Mouse (Mus musculus) forelimb bud, embryonic 11.5 days (tissue): ENCODE data around the gene Gm10912.
"Not testable (repeated sequence)": the region's sequence is repeated elsewhere in the genome, so short reads cannot be mapped to it uniquely, and the experiment has no call there.

Experiments used
- DNase-seq: peaks from one replicate; pipeline ENCODE4 v3.0.0-alpha.2; 2012; ENCODE audit warnings: low read depth, low spot score

The Gm10912 gene

DNA sequence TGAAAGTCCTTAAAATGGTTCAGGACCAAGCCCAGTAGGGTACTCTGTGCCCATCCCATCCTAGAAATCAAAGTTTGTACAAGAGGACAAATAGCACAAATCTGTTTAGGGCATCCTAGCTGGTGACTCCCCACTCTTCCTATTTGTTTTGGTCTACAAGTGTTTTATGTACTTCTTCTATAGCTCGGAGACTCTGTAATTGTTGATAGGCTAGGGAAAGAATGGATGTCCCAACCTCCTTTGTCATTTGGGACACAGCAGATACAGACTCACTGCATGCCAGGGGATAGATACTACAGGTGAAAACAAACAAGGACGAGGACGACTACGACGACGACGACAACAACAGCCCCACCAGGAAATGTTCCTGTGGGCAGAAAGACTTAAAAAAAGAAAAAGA lies 2.8 kb downstream of the Gm10912 start, which contains the start of gene Gm10799:
Gene Gm10799 (minus strand): TSS at position 101 of the 400 bp plus-strand sequence.
- not testable (repeated sequence) for DNase-seq

DNA sequence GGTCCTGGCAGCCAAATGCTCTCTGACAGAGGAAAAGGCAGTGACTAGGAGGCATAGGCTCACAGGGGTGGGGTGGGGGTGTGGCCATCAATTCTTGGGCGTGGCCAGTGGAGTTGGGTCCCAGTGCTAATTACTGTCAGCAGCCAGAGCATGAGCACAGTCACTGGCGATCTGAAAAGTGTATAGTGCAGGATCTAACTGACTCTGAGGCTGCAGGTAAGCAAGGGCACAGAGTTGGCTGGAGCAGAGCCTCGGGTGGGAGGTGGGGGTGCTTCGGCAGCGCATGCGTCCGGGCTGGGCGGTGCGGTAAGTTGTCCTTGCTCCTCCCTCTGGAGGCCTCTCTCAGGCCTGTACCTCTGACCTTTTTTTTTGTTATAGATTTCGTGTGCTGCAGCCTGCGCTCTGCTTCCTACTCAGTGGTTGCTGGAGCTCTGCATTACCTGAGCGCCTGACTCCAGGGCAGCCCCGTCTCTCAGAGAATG lies 4.1 kb downstream of the Gm10912 start, which contains the start of gene Cd59b:
Gene Cd59b (plus strand): TSS at position 146 of the 482 bp plus-strand sequence.
- peak; percentile 45 for DNase-seq

DNA sequence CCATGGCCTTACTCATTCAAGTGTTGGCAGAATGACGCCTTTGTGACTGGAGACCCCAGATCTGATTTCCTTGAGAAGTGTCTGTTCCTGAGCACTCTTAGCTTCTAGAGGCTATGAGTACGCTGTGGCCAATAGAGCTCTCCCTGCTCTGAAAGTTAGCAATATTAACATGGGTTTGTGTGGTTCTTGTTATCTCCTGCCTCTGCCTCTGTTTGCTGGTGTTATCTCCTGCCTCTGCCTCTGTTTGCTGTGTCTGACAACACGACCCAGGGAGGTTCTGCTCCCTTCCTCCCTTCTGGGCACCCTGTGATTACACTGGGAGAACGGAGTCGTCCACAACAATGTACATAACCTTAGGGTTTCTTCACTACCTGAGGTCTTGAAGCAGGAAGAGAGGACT lies 12.7 kb downstream of the Gm10912 start:
- not testable (repeated sequence) for DNase-seq

DNA sequence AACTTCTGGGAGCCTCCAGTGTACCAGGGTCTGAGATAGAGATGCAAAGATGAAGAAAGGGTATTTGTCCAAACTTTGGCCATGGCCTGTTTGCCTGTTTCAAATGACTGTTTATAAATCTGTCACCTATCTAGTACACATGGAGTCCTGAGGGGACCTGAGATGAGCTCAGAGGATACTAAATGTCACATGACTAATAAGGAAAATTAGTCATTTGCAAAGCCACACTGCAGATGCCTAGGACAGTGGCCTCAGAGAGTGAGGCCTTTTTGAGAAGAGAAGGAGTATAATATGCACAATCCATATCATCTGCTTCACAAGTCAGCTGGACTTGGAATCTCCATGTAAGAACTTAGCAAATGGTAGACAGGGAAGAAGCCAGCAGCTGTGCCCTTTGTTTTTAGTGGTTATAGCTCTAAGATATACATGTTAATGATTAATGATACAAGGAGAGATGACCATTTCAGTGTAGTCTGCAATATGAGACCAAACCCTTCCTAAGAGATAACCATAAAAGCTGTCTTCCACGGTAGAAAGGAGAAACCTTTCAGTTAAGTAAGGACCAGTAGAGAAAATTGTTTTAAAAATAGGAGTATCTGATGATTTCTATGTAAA lies 15.9 kb downstream of the Gm10912 start:
- DNase-seq = not testable (repeated sequence)

DNA sequence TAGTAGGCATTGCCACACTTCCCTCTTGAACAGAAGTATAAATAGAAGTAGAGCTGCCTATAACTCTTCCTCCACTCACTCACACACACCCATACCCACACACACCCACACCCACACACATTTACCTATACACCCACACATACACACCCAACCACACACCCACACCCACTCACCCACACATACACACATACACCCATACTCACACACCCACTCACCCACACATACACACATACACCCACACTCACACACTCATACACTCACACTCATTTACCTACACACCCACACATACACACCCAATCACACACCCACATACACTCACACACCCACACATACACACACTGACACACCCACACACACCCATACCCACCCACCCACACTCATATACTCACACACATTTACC lies 16.8 kb downstream of the Gm10912 start:
- no peak for DNase-seq

DNA sequence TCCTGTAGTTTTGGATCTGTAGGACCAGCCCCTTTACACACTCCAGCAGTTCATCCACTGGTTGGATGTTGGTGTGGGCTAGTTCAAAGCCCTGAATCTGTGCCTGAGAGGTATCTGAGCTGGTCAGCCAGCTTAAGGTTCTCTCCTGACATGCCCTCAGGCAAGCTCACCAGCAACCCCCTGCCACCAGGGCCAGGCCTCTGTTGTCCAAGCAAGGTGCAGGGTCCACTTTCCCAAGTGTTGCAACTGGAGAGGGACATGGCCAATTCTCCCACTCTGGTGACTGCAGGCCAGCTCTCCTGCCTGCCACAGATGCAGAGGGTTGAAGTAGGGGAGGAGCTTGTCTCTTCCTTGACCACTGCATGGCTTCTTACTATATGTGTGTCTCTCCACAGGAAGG lies 18.4 kb downstream of the Gm10912 start:
- DNase-seq = not testable (repeated sequence)

DNA sequence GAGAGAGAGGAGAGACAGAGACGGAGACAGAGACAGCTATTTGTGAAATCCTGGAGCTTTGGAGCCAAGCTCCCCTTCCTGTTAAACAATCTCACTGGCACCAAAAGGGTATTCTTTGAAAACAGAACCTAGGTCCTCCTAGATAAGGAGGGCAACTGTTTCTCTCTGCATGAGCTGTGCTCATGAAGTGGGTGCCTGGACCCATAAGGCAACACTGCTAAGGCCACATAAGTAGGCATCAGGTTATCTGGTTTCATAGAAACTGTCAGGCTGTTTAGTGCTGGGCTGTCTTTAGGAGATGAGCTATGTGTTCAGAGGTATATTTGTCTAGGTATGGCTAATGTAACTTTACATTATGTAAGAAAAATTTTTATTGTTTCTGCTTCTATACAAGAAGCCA lies 21.9 kb downstream of the Gm10912 start:
- DNase-seq = not testable (repeated sequence)

DNA sequence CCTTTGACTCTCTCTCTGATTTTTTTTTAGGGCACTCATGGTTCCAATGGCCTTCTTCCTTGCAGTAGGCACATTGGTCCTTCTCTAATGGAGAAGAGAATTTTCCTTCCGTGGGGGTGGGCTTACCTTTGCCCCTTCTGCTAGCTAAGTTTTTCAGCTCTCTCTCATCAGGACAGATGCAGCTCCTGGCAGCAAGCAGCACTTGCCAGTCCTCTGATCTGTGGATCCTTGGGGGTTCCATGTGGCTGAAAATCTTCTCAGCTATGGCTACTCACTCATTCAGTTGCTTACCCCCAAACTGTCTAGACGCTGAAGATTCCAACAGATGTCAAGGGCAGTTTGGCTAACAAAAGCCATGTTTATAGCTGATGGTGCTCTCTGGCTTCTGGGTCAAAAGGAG lies 27.7 kb downstream of the Gm10912 start:
- no peak for DNase-seq

DNA sequence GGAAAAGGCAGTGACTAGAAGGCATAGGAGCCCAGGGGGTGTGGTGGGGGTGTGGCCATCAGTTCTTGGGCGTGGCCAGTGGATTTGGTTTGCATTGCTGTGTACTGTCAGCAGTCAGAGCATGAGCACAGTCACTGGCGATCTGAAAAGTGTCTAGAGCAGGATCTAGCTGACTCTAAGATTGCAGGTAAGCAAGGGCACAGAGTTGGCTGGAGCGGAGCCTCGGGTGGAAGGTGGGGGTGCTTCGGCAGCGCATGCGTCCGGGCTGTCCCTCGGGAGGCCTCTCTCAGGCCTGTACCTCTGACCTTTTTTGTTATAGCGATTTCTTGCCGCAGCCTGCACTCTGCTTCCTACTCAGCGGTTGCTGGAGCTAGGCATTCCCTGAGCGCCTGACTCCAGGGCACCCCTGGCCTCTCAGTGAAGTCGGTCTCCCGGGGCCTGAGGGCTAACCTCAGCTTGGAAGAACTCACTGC lies 30.2 kb downstream of the Gm10912 start, which contains the start of gene Cd59a:
Gene Cd59a (plus strand): TSS at position 61 of the 473 bp plus-strand sequence.
- DNase-seq = peak; percentile 76

DNA sequence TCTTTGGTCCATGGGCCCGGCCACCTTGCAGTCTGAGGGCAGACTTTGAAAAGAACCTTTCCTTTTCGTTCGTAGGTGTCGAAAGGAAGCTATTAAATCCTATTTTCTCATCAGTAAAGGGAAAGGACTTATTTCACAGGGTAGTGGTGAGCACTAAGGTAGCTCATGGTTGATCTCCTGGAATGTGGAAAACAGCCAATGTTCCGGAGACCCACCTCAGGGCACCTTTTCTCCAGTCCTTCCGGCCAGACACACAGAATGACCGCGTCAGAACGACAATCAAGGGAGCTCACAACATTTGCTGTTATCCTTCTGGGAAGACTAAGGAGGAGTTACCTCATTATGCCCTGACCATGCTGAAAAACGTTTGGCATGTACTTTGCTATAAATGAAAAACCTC lies 30.6 kb downstream of the Gm10912 start:
- no peak for DNase-seq

DNA sequence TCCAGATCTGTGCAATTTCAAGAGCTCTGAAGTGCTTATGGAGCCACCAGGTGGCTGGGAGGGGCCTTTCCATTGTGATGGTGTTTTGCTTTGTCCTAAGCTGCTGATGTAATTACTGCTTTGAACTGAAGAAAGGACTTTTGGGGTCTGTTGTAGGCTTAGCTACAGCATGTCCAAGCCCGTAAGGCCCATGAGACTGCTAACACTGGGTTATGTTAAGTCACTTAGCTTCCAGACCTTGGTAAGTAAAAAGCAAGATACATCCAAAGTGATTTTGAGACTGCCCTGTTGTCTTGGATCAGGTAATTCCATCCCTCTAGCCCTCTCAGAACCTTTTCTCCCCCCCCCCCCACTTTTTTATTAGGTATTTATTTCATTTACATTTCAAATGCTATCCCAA lies 31.2 kb downstream of the Gm10912 start:
- DNase-seq = not testable (repeated sequence)

DNA sequence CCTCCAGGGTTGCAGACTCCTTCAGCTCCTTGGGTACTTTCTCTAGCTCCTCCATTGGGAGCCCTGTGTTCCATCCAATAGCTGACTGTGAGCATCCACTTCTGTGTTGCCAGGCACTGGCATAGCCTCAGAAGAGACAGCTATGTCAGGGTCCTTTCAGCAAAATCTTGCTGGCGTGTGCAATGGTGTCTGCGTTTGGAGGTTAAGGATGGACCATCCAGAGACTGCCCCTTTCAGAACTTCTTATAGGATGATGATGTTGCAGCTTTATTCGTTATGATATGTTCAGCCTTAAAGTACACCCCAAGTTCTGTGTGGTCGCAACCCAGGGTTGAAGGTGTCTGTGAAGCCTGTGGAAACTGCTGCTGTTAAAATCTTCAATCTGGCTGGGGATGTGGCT lies 31.8 kb downstream of the Gm10912 start:
- not testable (repeated sequence) for DNase-seq

DNA sequence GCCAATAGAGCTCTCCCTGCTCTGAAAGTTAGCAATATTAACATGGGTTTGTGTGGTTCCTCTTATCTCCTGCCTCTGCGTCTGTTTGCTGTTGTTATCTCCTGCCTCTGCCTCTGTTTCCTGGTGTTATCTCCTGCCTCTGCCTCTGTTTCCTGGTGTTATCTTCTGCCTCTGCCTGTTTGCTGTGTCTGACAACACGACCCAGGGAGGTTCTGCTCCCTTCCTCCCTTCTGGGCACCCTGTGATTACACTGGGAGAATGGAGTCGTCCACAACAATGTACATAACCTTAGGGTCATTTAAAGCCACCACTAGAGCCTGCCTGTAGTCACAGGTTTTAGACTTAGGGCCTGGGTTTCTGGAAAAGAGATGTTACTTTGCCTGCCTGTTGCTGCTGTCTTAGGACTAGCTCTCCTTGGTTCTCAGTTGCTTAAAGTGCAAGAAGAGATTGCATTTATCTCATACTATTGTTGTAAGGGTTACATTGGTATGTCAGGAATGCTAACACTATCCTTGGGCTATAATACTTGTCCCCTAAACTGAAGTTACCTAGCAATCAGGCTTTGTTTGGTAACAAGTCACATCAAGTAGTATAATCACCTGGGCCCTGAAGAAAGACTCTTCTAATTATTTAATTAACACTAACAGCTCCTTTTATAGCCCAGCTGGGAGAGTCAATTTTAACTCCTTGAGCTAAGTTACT lies 33.1 kb downstream of the Gm10912 start:
- no peak for DNase-seq

DNA sequence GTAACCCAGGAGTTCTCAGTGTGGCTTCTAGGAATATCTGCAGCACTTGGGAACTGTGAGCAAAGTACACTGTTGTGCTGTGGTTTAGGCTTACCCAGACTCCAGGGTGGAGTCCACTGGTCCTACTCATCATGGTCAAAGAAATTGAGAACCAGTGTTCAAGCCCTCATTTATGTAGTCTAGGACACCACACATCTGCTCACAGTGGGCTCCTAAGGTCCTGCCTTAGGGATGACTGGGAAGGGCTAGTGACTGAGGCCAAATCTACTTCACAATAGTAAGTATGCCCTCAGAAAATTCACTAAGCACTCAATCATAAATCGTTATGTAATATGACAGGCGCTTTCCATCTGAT lies 33.6 kb downstream of the Gm10912 start:
- DNase-seq = no peak

DNA sequence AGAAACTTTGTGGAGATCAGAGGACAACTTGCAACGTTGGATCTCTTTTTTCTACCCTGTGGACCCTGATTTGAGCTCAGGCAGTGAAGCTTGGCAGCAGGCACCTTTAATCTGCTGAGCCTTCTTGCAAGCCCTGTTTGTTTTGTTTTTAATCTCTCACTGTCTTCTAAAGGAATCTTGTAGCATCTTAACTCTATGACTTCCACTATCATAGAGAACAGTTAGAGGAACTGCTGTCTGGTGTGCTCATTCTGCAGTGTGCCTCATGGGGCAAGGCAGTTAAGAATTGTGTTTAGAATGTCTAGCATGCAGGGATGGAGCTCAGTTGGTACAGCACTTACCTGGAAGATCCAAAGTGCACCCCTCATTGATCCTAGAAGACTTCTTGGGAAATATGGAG lies 34.3 kb downstream of the Gm10912 start:
- no peak for DNase-seq

DNA sequence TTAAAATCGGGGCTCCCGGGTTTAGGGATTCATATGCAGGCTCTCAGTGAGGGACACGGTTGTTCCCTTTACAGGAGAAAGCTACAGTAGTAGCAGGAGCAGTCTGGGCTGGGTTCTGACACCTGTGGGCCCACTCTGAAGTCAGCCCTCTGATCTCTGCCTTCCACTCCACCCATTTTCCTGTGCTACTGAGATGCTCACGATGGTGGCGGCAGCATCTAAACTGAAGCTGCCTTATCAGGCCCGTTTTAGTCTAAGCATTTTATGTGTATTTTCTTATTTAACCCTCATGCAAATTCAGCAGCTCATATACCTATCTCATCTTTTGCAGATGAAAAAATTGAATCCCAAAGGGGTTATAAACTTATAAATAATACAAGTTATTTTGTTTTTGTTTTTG lies 39.2 kb downstream of the Gm10912 start:
- DNase-seq = no peak

DNA sequence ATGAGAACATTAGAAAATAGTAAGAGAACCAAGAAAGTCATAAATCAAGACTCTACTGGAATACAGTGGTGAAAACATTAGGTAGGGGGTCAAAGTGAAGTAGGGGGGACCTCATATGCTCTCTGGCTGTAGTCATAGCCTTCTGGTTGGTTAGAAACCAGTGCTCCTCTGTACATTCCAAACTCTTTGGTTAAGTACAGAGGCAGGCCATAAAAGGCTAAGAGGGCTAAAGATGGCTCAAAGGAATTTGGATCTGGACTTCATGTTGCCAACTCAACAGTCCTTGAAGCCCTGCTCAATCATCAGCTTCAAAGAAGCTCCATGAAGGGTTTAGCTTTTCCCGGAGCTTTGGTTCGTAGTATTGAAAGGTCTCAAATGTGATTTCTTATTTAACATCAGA lies 43.4 kb downstream of the Gm10912 start:
- DNase-seq = not testable (repeated sequence)

DNA sequence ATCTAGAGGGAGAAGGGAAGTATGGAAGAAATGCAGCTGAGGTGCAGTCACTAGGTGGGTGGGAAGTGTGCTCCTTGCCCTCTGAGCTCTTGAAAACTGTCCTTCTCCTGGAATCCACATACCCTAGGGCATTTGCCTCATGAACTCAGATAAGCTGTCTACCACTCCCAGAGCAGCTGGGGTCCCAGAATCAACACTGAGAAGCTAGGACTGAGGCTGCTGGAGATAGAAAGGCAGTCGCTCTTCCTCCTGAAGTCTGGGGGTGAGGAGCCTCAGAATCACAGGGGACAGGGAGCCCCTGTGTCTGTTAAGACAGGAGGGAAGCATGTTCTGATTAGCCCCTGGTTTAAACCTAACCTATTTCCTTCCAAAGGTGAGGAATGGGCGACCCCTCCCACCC lies 43.9 kb downstream of the Gm10912 start:
- no peak for DNase-seq

DNA sequence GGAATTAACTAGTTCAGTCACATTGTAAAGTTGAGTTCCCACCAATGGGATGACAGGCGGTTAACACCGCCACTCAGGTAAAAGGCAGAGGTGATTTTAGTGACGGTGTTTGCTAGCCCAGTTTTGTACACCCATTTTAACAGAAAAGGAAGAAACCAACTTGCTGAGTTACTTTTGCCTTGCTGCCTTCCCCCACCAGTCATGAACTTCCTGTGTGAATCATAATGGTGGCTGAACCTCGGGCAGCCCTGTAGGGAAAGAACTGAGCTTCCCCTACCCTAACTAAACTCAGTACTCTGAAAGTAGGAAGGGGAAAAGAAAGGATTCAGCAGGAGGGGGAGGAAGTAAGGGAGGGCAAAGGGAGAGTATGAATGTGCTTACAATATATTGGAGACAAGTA lies 44.4 kb downstream of the Gm10912 start:
- no peak for DNase-seq

DNA sequence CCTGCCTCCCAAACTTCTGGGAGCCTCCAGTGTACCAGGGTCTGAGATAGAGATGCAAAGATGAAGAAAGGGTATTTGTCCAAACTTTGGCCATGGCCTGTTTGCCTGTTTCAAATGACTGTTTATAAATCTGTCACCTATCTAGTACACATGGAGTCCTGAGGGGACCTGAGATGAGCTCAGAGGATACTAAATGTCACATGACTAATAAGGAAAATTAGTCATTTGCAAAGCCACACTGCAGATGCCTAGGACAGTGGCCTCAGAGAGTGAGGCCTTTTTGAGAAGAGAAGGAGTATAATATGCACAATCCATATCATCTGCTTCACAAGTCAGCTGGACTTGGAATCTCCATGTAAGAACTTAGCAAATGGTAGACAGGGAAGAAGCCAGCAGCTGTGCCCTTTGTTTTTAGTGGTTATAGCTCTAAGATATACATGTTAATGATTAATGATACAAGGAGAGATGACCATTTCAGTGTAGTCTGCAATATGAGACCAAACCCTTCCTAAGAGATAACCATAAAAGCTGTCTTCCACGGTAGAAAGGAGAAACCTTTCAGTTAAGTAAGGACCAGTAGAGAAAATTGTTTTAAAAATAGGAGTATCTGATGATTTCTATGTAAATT lies 45.7 kb downstream of the Gm10912 start:
- not testable (repeated sequence) for DNase-seq

DNA sequence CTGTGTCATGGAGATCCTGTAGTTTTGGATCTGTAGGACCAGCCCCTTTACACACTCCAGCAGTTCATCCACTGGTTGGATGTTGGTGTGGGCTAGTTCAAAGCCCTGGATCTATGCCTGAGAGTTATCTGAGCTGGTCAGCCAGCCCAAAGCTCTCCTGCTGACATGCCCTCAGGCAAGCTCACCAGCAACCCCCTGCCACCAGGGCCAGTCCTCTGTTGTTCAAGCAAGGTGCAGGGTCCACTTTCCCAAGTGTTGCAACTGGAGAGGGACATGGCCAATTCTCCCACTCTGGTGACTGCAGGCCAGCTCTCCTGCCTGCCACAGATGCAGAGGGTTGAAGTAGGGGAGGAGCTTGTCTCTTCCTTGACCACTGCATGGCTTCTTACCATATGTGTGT lies 47.9 kb downstream of the Gm10912 start:
- not testable (repeated sequence) for DNase-seq

DNA sequence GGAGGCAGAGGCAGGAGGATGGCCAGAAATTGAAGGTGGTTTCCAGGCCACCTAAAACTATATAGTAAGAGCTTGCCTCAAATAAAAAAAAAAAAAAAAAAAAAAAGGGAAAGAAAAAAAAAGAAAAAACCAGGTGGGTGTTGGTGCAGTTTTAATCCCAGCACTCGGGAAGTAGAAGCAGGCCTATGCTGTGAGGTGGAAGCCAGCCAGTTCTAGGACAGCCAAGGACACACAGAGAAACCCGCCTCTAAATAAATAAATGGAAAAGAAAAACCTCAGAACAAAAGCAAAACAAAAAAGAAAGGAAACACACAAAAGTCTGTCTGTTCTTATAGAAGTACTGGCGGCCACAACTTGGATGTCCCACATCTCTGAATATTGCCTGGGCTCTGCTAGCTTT lies 49.3 kb downstream of the Gm10912 start:
- DNase-seq = no peak
